Mouse (Mus musculus): ENCODE measurements around the gene 1810030O07Rik. TPM values are rescaled to one million over a fixed set of nuclear protein-coding genes. Genes with fewer than 3 reads are reported as not detected.
"Not testable (repeated sequence)": the region's sequence is repeated elsewhere in the genome, so short reads cannot be mapped to it uniquely, and the experiment has no call there.

Gene 1810030O07Rik
- 10 to 100 TPM in 1 of 2 experiments, 1 to 10 TPM in 1; 7.6 to 14.0 TPM for total RNA-seq (2021)
- long read RNA-seq, experiment 1, transcript 1810030O07Rik-201 (7 exons, 2,699 nt): major isoform, 22 of 25 reads
- long read RNA-seq, experiment 1, partial matches to known transcripts: 2 of 25 reads
- long read RNA-seq, experiment 1, other reads (novel, unspliced or antisense): 1 of 25 reads
- long read RNA-seq, experiment 2, transcript 1810030O07Rik-201 (7 exons, 2,699 nt): major isoform, 9 of 15 reads
- long read RNA-seq, experiment 2, partial matches to known transcripts: 1 of 15 reads
- long read RNA-seq, experiment 2, other reads (novel, unspliced or antisense): 5 of 15 reads

DNA sequence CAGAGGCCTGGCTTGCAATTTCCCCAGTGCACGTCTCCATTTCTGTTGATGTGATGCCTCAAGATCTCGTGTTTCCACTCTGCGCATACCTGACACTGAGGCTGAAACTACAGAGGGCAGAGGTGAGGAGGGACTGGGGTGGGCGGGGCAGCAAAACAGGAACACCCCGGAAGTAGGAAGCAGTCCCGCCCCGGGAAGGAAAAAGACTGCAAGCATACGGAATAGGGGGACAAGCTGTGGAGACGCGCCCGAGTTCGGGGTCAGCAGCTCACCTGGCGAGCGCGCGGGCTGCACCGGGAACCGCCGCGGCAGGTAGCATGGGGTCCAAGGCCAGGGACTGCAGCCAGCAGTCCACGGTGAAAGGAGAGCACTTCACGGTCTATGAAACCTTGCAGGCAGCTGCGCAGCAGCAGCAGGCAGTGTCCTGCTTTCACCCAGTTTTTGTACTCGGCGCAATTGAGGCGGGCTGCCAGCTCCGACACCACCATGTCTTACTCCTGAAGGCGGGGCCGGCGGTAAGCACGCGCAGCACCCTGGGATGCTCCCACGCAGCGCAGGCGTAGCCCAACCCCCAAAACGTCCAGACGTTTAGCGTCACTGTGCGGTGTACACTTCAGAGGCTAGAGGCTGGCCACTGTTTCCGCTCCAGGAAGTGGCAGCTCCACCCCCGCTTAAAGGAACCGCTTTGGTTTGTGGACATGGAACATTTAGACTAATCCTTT, at the start of gene 1810030O07Rik:
1810030O07Rik (minus strand) TSS at position 615 of the 722 bp plus-strand sequence.
- intact Hi-C loops (cut with DNase I): loop anchor here (5.0 kb wide), 1 partner anchor 89 kb away; the partner anchor contains the start of gene Med14
- DNase-seq: peak; percentile 85 to 89

DNA sequence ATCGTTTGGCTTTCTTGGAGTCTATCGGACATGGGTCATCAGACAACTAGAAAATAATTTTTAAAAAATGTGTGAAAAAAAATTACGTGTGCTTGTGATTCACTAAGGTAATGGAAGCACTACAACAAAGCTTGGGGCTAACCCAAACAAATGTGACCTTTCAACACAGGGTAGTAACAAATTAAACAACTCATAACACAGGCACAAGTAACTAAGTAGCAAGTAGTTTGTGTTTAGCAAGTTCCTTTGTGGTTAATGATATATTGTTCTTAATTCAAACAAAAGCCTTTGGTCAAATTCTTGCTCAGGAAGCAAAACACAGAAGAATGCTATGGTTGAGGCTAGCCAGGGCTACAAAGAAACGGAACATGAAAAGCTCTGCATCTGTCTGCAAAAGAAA, 42.6 kb upstream of the 1810030O07Rik start:
- intact Hi-C loops (cut with DNase I): no loop called here
- DNase-seq: no peak

DNA sequence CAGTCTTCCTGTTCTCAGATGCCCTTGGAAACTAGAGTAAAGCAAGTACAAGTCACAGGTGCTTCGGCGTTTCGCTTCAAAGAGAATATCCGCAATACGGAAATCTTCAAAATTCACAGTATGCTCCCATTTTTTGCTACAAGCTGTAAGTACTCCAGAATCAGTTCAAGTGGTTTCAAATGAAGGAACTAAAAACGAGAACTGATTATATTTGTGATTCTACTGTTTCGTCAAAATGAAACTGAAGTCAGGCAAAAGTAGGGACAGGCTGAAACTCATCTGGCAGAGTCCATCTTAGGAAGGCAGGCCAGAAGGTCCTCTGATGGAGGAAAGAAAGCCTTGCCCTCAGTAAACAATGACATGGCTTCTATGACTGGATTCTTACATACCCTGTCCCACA, 40.3 kb upstream of the 1810030O07Rik start:
- DNase-seq: no peak
- intact Hi-C loops (cut with DNase I): no loop called here

DNA sequence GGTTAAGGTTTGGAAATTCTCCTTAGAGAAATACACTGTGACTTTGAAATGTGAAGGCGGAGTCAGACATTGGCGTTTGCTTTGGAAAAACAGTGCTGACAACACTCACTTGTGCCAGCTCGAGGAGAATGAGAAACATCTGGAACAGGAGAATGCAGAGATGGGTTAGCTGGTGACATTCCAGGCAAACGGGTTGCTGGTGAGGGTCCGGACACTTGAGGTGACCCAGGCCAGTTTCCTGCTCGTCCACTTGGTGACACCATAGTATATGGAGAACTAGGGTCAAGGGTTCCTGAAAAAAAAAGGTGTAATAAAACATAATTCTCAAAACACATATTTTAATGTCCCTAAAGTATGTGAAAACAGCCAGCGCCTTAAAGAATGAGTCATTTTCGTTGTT, 13.4 kb upstream of the 1810030O07Rik start:
- intact Hi-C loops (cut with DNase I): no loop called here
- peak in 1 of 2 experiments; percentile 6 for DNase-seq

DNA sequence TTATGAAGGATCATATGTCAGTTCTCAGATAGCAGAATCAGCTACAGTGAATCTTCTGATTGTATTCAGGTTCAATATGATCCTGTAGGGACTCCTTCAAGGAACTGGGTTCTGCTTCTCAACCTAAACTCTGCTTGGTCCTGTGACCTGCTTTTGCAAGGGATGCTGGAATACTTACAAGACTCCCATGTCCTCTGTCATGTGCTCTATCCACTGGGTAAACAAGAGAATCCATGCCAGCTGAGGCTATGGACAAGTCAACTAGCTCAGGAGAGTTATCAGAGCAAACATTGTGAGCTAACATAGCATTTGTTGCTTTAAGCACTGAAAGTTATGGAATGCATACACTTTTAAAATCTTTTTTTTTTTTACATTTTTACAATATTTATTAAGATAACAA, 12.6 kb upstream of the 1810030O07Rik start:
- no peak for DNase-seq
- intact Hi-C loops (cut with DNase I): no loop called here

DNA sequence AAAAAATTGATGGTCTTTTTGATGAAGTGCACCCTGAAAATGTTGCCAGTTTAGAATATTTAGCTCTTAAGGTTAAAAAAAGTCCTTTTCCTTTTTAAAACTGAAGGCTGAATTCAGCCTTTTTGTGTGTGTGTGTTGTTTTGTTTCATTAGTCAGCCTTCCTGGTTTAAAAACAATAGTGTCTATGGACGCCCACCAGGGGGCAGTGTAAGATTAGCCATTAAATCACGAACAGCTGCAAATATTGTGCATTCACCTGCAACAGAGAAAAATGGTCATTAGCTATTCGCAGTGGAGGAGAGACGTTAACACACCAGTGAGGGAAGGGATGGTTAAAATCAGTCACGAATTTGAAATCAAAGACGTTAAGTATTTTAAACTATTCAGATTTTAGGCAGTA, 3.9 kb upstream of the 1810030O07Rik start:
- intact Hi-C loops (cut with DNase I): loop anchor here (5.0 kb wide), 3 partner anchors 115 to 980 kb away; no protein-coding TSS in a partner anchor
- peak; percentile 70 to 82 for DNase-seq

DNA sequence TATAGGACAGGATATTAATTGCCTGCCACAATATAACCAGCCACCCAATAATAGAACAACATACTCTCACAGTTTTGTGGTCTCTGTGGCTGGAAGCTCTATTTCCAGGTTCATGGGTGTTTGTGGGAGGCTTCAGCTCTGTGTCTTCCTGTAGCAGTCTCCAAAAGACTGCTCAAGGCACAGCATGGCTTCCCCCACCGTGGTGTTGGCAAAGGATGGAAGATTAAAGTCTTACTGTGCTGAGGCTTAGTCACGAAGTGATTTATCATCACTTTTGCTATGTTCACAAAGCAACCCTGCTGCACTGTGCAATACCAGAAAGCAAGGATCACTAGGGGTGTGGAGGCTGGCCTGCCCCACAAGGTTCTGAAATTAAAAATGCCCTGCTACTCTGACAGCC, 19.6 kb downstream of the 1810030O07Rik start:
- intact Hi-C loops (cut with DNase I): no loop called here
- DNase-seq: no peak

DNA sequence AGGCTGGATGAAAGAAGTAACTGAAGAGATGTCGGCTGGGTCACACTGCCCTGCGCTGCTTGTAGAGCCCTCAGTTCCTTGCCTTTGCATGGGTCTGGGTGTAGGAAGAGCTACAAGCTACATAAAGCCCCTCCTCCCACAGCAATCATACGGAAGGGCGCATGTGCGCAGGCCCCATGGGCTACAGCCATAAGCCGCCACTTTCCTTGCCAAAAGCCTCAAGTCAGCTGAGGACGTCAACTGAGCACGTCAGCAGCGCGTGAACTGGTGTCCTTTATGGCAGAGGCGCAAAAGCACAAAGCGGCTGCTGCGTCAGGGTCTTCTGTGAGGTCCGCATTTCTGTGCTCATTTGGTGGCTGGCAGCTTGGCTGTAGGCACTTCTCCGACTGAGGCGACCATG, 21.6 kb downstream of the 1810030O07Rik start:
- no peak for DNase-seq
- intact Hi-C loops (cut with DNase I): no loop called here

DNA sequence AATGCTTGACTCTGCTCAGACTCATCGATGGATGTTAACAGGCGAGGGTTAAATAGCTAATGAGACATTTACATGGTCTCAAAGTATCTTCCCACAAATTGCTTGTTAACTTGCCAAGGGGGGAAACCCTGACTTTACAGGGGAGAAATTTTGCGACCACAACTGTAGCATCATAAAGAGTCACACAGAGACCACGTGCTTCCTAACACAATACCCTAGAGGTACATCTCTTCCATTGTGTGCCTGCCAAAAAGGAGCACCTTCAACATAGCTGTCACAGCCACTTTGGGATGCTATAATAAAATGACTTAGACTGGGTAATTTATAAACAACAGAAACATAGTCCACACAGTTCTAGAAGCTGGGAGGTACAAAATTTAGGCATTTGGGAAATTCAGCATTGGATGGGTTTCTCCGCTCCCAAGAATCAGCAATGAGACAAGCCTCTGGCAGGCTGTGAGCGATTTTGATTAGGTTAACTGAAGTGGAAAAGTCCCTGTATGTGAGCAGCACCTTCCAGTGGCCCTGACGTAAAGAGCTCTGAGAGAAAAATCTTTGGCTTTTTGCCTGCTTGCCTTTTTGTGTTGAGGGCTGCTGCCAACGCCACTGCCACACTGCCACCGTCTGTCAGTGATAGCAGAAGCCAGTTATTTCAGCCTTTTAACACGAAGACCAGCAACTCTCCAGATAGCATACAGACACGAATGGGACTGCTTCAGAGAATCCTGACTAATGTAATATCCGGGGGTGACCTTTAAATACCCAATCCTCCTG, 27.8 kb downstream of the 1810030O07Rik start:
- intact Hi-C loops (cut with DNase I): loop anchor here (5.0 kb wide), 1 partner anchor 103 kb away; no protein-coding TSS in a partner anchor

DNA sequence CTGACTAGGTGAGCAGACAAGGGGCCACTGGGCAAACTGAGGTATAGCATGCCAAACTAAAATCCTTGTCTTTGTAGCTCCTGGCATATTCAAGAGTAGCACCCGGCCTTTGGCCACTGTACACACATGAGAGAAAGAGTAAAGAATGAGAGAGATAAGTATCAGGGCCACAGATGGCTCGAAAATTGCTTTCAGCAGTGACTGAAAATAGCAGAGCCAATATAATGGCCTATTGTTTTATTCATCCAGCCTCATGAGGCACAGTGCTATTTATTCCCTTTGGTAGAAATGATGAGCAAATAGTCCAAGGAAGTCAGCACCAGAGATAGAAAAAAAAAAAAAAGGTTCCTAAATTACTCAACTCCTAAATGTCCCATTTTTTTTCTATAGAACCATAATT, 28.5 kb downstream of the 1810030O07Rik start:
- intact Hi-C loops (cut with DNase I): loop anchor here (5.0 kb wide), 1 partner anchor 103 kb away; no protein-coding TSS in a partner anchor
- DNase-seq: no peak

More for the DNA sequence above, 27.8 kb downstream of the 1810030O07Rik start:
- DNase-seq: no peak

DNA sequence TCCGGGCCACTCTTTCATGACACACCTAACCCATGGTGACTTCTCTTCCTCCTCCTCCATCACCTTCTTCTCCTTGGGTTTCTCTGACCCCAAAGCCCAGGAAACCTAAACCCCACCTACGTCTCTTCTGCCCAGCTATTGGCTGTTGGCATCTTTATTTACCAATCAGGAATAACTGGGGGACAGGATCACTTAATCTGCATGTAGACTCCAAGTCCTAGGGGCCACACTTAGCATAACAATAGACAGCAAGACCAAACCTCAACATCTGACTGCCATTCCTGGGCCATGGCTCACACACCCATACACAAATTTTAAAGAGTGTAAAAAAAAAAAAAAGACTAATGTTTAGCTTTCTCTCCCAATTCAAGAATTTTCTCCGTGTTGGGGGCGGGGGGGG, 48.3 kb downstream of the 1810030O07Rik start:
- intact Hi-C loops (cut with DNase I): no loop called here

DNA sequence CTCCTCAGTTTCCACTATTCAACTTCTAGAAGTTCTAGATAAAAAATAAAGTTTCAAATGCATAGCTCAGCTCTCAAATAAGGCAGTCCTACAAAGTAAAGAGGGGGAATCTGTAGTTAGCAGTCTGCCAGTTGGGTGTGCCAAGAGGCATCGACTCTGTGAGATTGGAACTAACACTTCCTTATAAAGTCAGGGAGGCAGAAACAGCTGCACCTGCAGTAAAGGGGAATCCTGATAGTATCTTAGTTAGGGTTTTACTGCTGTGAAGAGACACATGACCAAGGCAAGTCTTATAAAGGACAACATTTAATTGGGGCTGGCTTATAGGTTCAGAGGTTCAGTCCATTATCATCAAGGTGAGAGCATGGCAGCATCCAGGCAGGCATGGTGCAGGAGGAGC, 61.1 kb downstream of the 1810030O07Rik start:
- DNase-seq; intact Hi-C loops (cut with DNase I): not testable (repeated sequence)

More for the DNA sequence above, 48.3 kb downstream of the 1810030O07Rik start:
- DNase-seq: no peak

DNA sequence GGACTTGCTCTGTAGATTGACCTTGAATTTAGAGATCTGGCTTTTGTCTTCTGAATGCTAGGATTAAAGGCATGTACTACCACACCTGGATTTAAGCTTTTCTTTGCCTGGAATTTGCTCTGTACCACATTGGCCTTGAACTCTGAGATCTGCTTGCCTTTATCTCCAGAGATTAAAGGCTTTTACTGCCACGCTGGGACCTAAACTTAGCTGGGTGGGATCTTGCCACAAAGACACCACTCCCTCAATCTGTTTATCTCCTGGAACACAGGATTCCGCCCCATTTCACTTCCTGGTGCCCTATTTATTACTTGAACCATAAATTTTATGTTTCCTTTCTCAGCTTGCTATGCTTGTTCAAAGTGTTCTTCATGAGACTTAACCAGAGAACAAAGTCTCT, 62.3 kb downstream of the 1810030O07Rik start:
- no peak for DNase-seq
- intact Hi-C loops (cut with DNase I): no loop called here

DNA sequence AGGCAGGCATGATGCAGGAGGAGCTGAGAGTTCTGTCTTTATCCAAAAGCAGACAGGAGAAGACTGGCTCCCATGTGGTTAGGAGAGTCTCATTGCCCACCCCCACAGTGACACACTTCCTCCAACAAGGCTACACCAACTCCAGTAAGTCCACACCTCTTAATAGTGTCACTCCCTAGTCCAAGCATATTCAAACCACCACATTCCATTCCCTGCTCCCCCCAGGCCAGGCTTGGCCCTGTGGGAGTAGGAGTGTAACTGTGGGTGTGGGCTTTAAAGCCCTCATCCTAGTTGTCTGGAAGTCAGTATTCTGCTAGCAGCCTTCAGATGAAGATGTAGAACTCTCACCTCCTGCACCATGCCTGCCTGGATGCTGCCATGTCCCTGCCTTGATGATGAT, 62.9 kb downstream of the 1810030O07Rik start:
- DNase-seq; intact Hi-C loops (cut with DNase I): not testable (repeated sequence)

Other genes with a start within 250 kb of the 1810030O07Rik start
- gene Atp6ap2, start 85.9 kb downstream of the 1810030O07Rik start, total RNA-seq (2021): 10 to 100 TPM; 19.9 to 26.4 TPM
- 10 to 100 TPM; 28.2 to 32.0 TPM for gene Med14, start 88.4 kb upstream of the 1810030O07Rik start, total RNA-seq (2021)